Mouse (Mus musculus) hindbrain, embryonic 11.5 days (tissue): ENCODE measurements around the gene Diablo. TPM values are rescaled to one million over a fixed set of nuclear protein-coding genes. Genes with fewer than 3 reads are reported as not detected.
"Not testable (repeated sequence)": the region's sequence is repeated elsewhere in the genome, so short reads cannot be mapped to it uniquely, and the experiment has no call there.

Source experiments
- ATAC-seq: fragments of 200-750 bp; cut with Nextera tagmentation; 2 replicates; pipeline ENCODE4 v1.8.0; 2017; ENCODE audit warnings: mild to moderate bottlenecking, moderate TSS enrichment, moderate library complexity; ENCODE audit not compliant: low FRiP score
- DNase-seq: peaks from one replicate; pipeline ENCODE4 v3.0.0-alpha.2; 2015; ENCODE audit warnings: low spot score
- H3K27ac ChIP-seq: fragments of 300-500 bp; sonication (generic); 2 replicates; pipeline ENCODE4 v1.5.1; 2014; ENCODE audit warnings: mild to moderate bottlenecking, low read depth, low read length
- H3K27me3 ChIP-seq: fragments of 300-500 bp; sonication (generic); 2 replicates; pipeline ENCODE4 v1.6.1; 2014; ENCODE audit warnings: mild to moderate bottlenecking, low read length, moderate library complexity, mixed read lengths; ENCODE audit not compliant: control insufficient read depth, insufficient read depth
- H3K36me3 ChIP-seq: fragments of 300-500 bp; sonication (generic); 2 replicates; pipeline ENCODE4 v1.6.1; 2014; ENCODE audit warnings: mild to moderate bottlenecking, low read length, moderate library complexity, mixed read lengths; ENCODE audit not compliant: control insufficient read depth, insufficient read depth
- H3K4me1 ChIP-seq: fragments of 300-500 bp; sonication (generic); replicated peaks from 2 replicates; pipeline ENCODE4 v1.6.1; 2014; ENCODE audit warnings: low read length, mixed read lengths; ENCODE audit not compliant: control insufficient read depth, insufficient read depth
- H3K4me2 ChIP-seq: fragments of 300-500 bp; sonication (generic); replicated peaks from 2 replicates; pipeline ENCODE4 v1.6.1; 2014; ENCODE audit warnings: mild to moderate bottlenecking, low read depth, low read length
- H3K4me3 ChIP-seq: fragments of 300-500 bp; sonication (generic); 2 replicates; pipeline ENCODE4 v1.5.1; 2014; ENCODE audit warnings: low read depth, low read length
- H3K9ac ChIP-seq: fragments of 300-500 bp; sonication (generic); 2 replicates; pipeline ENCODE4 v1.6.1; 2014; ENCODE audit warnings: low read depth, low read length
- H3K9me3 ChIP-seq: fragments of 300-500 bp; sonication (generic); 2 replicates; pipeline ENCODE4 v1.6.1; 2016; ENCODE audit warnings: low read length; ENCODE audit not compliant: control insufficient read depth
- WGBS: fragments of 180-500 bp; shearing (Covaris S2); extraction: QIAGEN DNeasy Blood & Tissue Kit; methylation state at CpG from one replicate; pipeline ENCODE4 v1.1.7; 2014; 5-methylcytosine and 5-hydroxymethylcytosine counted together
- polyA plus RNA-seq: library from polyadenylated mRNA; unstranded; fragments of >200 nt; fragmentation: Nextera tagmentation; extraction: Ambion mirVana; gene quantifications from 2 replicates; pipeline ENCODE4 v1.2.1, GENCODE M21; 2014

Diablo gene
- polyA plus RNA-seq, 1 experiment from 2014 or later, result 145 TPM

DNA sequence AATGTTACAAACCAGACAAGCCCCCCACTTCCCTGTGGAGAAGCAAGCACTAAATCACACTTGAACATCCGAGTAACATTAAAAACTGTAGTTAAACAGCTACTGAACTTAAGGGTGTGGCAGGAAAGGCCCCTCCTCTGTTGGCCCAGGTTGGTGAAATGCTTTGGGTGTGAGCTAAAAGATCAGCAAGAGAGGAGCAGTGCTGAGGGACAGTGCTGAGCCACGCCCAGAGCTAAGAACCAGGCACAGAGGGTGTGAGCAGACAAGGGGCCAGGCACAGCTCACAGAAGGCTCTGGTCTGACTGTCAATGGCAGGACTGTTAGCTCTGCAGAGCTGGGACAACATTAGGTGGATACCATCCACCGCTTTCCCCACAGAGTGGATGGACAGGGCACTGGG lies 11.9 kb downstream of the Diablo start:
- Histone ChIP-seq H3K9me3 (no peaks in the 10 kb centered on the region), H3K9ac (no peak overlapping the region), H3K4me2 (no peak overlapping the region), H3K36me3 (0 out of 2 replicates have a peak, but pooled peaks cover 2% of the 10 kb centered on the region), H3K27me3 (no peaks in the 10 kb centered on the region), H3K27ac (no peak overlapping the region), H3K4me3 (no peak overlapping the region), H3K4me1 (no peaks in the 10 kb centered on the region)
- WGBS, result 84% methylated on average over 3 of the region's 3 CpGs
- no peak for ATAC-seq
- DNase-seq, result no peak

- not testable (repeated sequence) for H3K4me1 ChIP-seq, ATAC-seq, H3K27me3 ChIP-seq, H3K4me2 ChIP-seq, DNase-seq, H3K4me3 ChIP-seq, H3K9me3 ChIP-seq, H3K27ac ChIP-seq, H3K36me3 ChIP-seq, H3K9ac ChIP-seq
- 87% methylated on average over 3 of the region's 3 CpGs for WGBS
Measured at GRCm38 (mm10) chr5:123511426-123511825, 12.6 kb downstream of the Diablo start.

DNA sequence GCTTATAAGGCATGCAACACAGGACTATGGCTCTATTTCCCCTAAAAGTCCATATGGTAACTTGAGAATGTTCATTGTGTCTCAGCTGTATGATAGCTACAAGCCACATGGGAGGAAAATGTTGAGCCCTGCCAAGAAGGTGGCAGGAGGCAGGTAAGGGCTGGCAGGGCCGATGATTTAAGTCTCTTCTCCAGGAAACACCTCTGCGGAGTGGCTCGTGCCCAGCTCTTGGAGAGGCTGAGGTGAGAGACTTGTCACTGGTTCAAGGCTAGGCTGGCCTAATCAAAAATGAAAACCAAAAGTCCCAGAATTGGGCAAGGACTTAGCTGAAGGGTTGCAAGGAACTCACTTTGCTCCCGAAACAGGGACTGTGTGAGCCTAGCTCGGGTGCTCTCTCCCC lies 13.8 kb downstream of the Diablo start, which contains the start of gene B3gnt4:
Gene B3gnt4 (plus strand): TSS at position 301 of the 400 bp plus-strand sequence.
- 0 out of 2 replicates have a peak, but pooled peaks cover under 1% of the 10 kb centered on the region for H3K36me3 ChIP-seq
- no peaks in the 10 kb centered on the region for H3K9me3 ChIP-seq
- 94% methylated on average over 5 of the region's 5 CpGs for WGBS
- DNase-seq (no peak), ATAC-seq (no peak)
- H3K9ac ChIP-seq, result no peak within 1 kb of the TSS
- no peak within 1 kb of the TSS for H3K4me3 ChIP-seq
- H3K4me2 ChIP-seq, result peak within 1 kb of the TSS; percentile 72; the same call in 1 of the 2 replicates
- H3K27me3 ChIP-seq, result no peaks in the 10 kb centered on the region
- no peak within 1 kb of the TSS for H3K27ac ChIP-seq
- H3K4me1 ChIP-seq, result no peaks in the 10 kb centered on the region

DNA sequence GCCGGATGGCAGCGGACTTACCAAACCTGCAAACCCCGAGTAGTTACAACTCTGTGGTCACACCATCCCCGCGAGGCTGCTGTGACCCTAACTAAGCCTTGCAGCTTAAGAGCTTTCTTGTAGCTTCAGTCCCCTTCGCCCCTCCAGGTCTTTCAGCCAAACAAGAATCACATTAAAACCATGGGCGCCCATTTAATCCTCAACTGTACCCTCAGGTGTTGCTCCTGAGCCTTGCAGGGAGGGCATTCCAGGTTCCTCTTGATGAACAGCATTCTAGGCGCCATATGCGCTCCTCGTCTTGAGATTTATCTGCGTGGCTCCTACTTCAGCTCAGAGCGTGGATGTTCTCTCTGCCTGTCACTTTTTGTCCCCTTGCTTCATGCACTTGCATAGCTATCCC lies 15.1 kb downstream of the Diablo start:
- peak; percentile 49 for DNase-seq
- Histone ChIP-seq H3K4me2 (peak overlapping the region; percentile 72), H3K27me3 (no peaks in the 10 kb centered on the region), H3K4me1 (no peaks in the 10 kb centered on the region), H3K4me3 (peak overlapping the region; percentile 51), H3K27ac (no peak overlapping the region), H3K36me3 (no peaks in the 10 kb centered on the region), H3K9ac (peak overlapping the region; percentile 68; the same call in 1 of the 2 replicates), H3K9me3 (no peaks in the 10 kb centered on the region)
- ATAC-seq, result 0 out of 2 replicates have a peak, but pooled peaks have one; percentile 16
- 11% methylated on average over 12 of the region's 12 CpGs for WGBS

GRCm38 (mm10) chr5:123507936-123508723 lies 15.8 kb downstream of the Diablo start:
- Histone ChIP-seq H3K4me1 (no peaks in the 10 kb centered on the region), H3K4me2 (peak overlapping the region; percentile 72), H3K9ac (peak overlapping the region; percentile 68), H3K27me3 (no peaks in the 10 kb centered on the region), H3K9me3 (no peaks in the 10 kb centered on the region), H3K27ac (no peak overlapping the region), H3K4me3 (peak overlapping the region; percentile 51), H3K36me3 (no peaks in the 10 kb centered on the region)
- WGBS, result under 1% methylated on average over 59 of the region's 59 CpGs
- peak; percentile 97 for DNase-seq
- ATAC-seq, result peak; percentile 91

GRCm38 (mm10) chr5:123501973-123502372 lies 22.0 kb downstream of the Diablo start:
- H3K27me3 ChIP-seq, result no peaks in the 10 kb centered on the region
- ATAC-seq (no peak), DNase-seq (no peak)
- no peaks in the 10 kb centered on the region for H3K36me3 ChIP-seq
- H3K4me3 ChIP-seq, result no peak overlapping the region
- no peak overlapping the region for H3K27ac ChIP-seq
- no peaks in the 10 kb centered on the region for H3K4me1 ChIP-seq
- H3K4me2 ChIP-seq, result no peak overlapping the region
- H3K9ac ChIP-seq, result no peak overlapping the region
- no peaks in the 10 kb centered on the region for H3K9me3 ChIP-seq
- 77% methylated on average over 4 of the region's 4 CpGs for WGBS

DNA sequence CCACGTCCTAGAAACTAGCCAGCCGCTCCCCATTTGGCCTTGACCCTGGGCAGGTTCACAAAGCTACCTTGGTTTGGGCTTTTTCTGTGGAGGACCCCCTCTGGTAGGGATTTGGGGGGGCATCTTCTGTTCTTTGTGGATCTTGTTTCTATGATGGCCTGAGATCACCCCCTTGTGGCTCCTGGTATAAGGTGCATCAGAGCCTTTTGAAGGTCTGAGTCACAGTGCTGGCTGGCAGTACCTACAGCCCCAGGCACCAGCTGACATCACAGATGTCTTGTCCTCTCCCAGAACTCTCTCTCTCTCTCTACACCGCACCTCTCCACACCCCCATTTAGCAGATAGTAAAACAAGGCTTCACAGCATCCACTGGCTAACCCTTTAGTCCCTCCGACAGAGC lies 24.3 kb downstream of the Diablo start:
- no peaks in the 10 kb centered on the region for H3K36me3 ChIP-seq
- 49% methylated on average over 4 of the region's 4 CpGs for WGBS
- DNase-seq (peak; percentile 21), ATAC-seq (no peak)
- H3K4me1 ChIP-seq, result no peaks in the 10 kb centered on the region
- H3K4me3 ChIP-seq, result no peak overlapping the region
- no peak overlapping the region for H3K27ac ChIP-seq
- H3K4me2 ChIP-seq, result no peak overlapping the region
- H3K9ac ChIP-seq, result no peak overlapping the region
- no peaks in the 10 kb centered on the region for H3K27me3 ChIP-seq
- no peaks in the 10 kb centered on the region for H3K9me3 ChIP-seq

GRCm38 (mm10) chr5:123489935-123490334 lies 34.0 kb downstream of the Diablo start:
- no peak for ATAC-seq
- WGBS, result 48% methylated on average over 9 of the region's 9 CpGs
- H3K4me3 ChIP-seq, result no peak overlapping the region

More at GRCm38 (mm10) chr5:123489935-123490334, 34.0 kb downstream of the Diablo start:
- Histone ChIP-seq H3K36me3 (no peaks in the 10 kb centered on the region), H3K27ac (no peak overlapping the region), H3K4me2 (no peak overlapping the region), H3K9me3 (no peaks in the 10 kb centered on the region), H3K27me3 (no peaks in the 10 kb centered on the region), H3K9ac (no peak overlapping the region), H3K4me1 (0 out of 2 replicates have a peak, but pooled peaks cover 4% of the 10 kb centered on the region)
- DNase-seq, result no peak
